Mouse (Mus musculus) heart, adult 2 months (tissue): ENCODE measurements at regions not wholly inside any gene's neighbourhood (a gene's known extent, or its start where the extent isn't known, plus 50 kb on each side); places are given as distances from the start of the nearest gene placed in this dataset.
"Not testable (repeated sequence)": the region's sequence is repeated elsewhere in the genome, so short reads cannot be mapped to it uniquely, and the experiment has no call there.

Experiments
- DNase-seq, 2 experiments: peaks; one replicate each; pipeline ENCODE4 v3.0.0; 2021
- H3K27ac ChIP-seq: fragments of 200-600 bp; 2 replicates; pipeline ENCODE4 v1.8.1; 2022
- H3K27me3 ChIP-seq: fragments of 200-500 bp; 2 replicates; pipeline ENCODE4 v1.6.1; 2012; ENCODE audit warnings: mild to moderate bottlenecking, low read length, inconsistent platforms, mixed read lengths; ENCODE audit not compliant: control insufficient read depth, insufficient read depth
- H3K36me3 ChIP-seq: fragments of 200-500 bp; 2 replicates; pipeline ENCODE4 v1.6.1; 2012; ENCODE audit warnings: low read length, inconsistent platforms; ENCODE audit not compliant: control insufficient read depth, insufficient read depth
- H3K4me1 ChIP-seq: fragments of 200-500 bp; 2 replicates; pipeline ENCODE4 v1.6.1; 2011; ENCODE audit warnings: low read length; ENCODE audit not compliant: control insufficient read depth, insufficient read depth
- H3K4me3 ChIP-seq: fragments of 200-600 bp; 2 replicates; pipeline ENCODE4 v1.8.1; 2022
- H3K79me2 ChIP-seq: fragments of 200-500 bp; replicated peaks from 2 replicates; pipeline ENCODE4 v1.6.1; 2012; ENCODE audit warnings: mild to moderate bottlenecking, inconsistent platforms, low read length, moderate library complexity, mixed read lengths; ENCODE audit not compliant: control insufficient read depth, insufficient read depth
- H3K9ac ChIP-seq: fragments of 200-500 bp; 2 replicates; pipeline ENCODE4 v1.6.1; 2012; ENCODE audit warnings: low read depth, mild to moderate bottlenecking, control low read depth, inconsistent platforms, low read length, mixed read lengths
- CTCF ChIP-seq: fragments of 200-600 bp; IDR thresholded peaks from 2 replicates; pipeline ENCODE4 v1.8.1; 2022; ENCODE audit warnings: antibody characterized with exemption, mild to moderate bottlenecking, moderate library complexity
- EP300 ChIP-seq: fragments of 200-500 bp; IDR thresholded peaks from 2 replicates; pipeline ENCODE4 v1.6.1; 2011; ENCODE audit warnings: low read depth, low read length, control low read depth; ENCODE audit not compliant: insufficient read depth
- POLR2A ChIP-seq: fragments of 200-500 bp; IDR thresholded peaks from 2 replicates; pipeline ENCODE4 v1.6.1; 2011; ENCODE audit warnings: mild to moderate bottlenecking, low read depth, low read length, control low read depth; ENCODE audit not compliant: insufficient read depth
- WGBS: fragments of 180-500 bp; shearing (Covaris S2); methylation state at CpG from one replicate; pipeline ENCODE4 v1.1.7; 2018; 5-methylcytosine and 5-hydroxymethylcytosine counted together
- intact Hi-C: fragments of 180-260 bp; cut with DNase I; formaldehyde crosslinking; loops from one replicate; pipeline ENCODE4 v1.15.1; 2025

DNA sequence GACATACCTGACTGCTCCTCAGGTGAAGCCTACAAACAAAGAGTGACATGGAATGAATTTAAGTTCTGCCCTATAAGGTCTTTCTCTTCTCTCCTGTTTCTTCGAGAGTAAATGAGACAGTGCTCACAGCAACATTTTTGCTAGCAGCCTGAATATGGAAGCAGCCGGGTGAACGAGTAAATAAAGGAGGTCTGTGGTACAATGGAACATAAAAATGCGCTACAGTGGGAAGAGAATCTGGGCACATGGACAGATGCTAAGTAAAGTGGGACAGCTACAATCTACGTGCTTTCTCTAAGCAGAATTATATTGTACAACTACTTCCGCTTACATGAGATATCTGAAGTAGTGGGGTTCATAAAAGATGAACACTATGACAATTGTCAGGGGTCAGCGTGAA lies 225.2 kb downstream of the Utp18 start:
- no peak for TF ChIP-seq POLR2A
- no peak for TF ChIP-seq CTCF
- TF ChIP-seq EP300 = no peak
- Histone ChIP-seq H3K36me3 (no peaks in the 10 kb centered on the region), H3K27ac (no peak overlapping the region), H3K4me3 (no peak overlapping the region), H3K9ac (no peak overlapping the region), H3K4me1 (no peaks in the 10 kb centered on the region), H3K79me2 (no peaks in the 10 kb centered on the region), H3K27me3 (no peaks in the 10 kb centered on the region)
- WGBS = 88% methylated on average over 7 of the region's 7 CpGs
- intact Hi-C loops = no loop called here
- no peak for DNase-seq

DNA sequence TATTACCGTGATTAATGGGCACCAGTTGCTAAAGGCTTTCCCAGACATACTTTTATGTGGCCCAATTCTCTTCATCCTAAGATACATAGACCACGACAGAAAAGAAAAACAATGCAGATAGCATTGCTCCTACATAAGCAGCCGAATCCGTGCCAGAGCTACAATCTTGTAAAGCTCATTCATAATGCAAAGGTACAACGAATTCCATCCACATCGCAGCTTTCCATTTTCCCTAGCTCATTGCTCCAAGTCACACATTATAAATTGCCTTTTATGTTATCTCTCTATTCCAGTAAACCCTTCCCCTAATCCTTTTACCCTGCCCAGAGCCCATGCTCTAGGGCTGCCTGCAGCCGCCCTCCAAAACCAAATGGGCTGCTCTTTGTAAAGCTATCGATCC lies 226.8 kb downstream of the Utp18 start:
- H3K79me2 ChIP-seq = no peaks in the 10 kb centered on the region

DNA sequence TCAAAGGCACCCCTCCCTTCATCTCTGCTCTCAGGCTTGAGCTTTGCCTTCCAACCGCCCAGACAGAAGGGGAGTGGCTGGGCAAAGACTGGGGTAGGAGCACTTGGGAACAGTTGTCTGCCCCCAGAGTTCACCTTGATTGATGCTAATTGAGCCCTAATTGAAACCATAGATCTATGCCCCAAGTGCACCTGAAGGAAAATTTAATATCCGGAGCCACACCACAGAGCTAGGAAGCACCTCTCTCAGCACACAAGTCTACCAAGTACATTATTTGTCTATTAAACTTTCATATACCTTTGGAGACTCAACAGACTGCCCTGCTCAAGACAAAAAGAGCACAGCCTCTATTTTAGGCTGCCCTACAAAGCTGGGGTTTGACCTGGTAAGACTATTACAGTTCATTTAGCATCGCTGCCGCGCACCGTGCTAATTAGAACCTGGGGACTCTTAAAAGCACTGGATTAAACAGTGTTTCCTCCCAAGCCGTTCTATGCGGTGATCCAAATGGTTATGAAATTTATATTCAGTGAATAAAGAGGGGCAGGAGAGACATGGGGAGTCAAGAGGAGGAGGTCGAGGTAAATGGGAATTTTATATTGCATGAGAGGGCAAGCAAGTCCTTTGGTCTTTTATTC lies 229.8 kb downstream of the Utp18 start:
- TF ChIP-seq EP300 (no peak), CTCF (no peak), POLR2A (no peak)
- Histone ChIP-seq H3K27ac (no peak overlapping the region), H3K79me2 (no peaks in the 10 kb centered on the region), H3K4me1 (no peaks in the 10 kb centered on the region), H3K36me3 (no peaks in the 10 kb centered on the region), H3K27me3 (no peaks in the 10 kb centered on the region), H3K4me3 (no peak overlapping the region), H3K9ac (no peak overlapping the region)
- DNase-seq = no peak
- WGBS = 89% methylated on average over 9 of the region's 9 CpGs
- intact Hi-C loops = no loop called here

More for the DNA sequence above, 226.8 kb downstream of the Utp18 start:
- no peak overlapping the region for H3K9ac ChIP-seq
- H3K4me1 ChIP-seq = no peaks in the 10 kb centered on the region
- no peaks in the 10 kb centered on the region for H3K27me3 ChIP-seq
- DNase-seq = no peak
- intact Hi-C loops = no loop called here
- H3K4me3 ChIP-seq = no peak overlapping the region
- WGBS = 79% methylated on average over 8 of the region's 8 CpGs
- no peak overlapping the region for H3K27ac ChIP-seq
- H3K36me3 ChIP-seq = no peaks in the 10 kb centered on the region
- no peak for TF ChIP-seq CTCF
- no peak for TF ChIP-seq EP300
- TF ChIP-seq POLR2A = no peak

DNA sequence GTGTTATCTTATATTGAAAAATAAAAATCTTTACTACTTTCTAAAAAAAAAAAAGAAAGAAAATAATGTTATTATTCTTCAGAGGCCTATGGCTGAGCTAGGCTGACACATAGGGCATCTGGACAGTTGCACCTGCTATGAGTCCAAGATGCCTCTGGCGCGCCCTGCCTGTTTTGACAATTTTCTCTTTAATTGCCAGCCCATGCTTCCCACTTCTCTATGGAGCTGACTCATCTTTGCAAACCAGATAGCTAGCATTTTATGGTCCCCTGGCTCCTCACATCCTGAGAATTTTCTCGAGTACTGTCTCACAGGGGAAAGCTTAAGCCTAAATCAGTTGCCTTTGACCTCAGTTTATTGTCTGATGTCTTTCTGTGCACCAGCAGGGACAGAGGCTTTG lies 232.2 kb downstream of the Utp18 start:
- DNase-seq = no peak
- WGBS = 77% methylated on average over 3 of the region's 3 CpGs
- no peak for TF ChIP-seq POLR2A
- no peak for TF ChIP-seq EP300
- TF ChIP-seq CTCF = no peak
- H3K9ac ChIP-seq = no peak overlapping the region
- H3K27me3 ChIP-seq = no peaks in the 10 kb centered on the region
- H3K27ac ChIP-seq = no peak overlapping the region
- no peaks in the 10 kb centered on the region for H3K4me1 ChIP-seq
- H3K79me2 ChIP-seq = no peaks in the 10 kb centered on the region
- intact Hi-C loops = no loop called here
- H3K36me3 ChIP-seq = no peaks in the 10 kb centered on the region
- H3K4me3 ChIP-seq = no peak overlapping the region

DNA sequence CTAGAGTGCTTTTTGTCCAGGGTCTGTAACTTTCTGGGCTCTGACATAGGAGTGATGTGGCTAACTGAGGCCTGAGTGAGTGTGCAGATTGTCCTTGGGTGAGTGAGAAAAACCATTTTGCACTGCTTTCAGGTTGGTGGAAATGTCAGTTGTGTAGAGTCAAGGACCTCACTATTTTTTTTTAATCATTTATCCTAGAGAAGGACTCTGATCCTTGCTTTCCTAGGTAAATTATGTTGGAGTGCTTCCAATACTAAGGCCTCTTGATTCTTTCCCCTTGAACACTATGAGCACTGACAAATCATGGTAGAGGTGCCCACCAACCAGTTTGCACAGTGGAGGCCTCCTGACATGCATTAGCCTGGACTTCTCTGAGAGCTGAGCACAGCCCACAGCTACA lies 233.6 kb downstream of the Utp18 start:
- H3K9ac ChIP-seq, H3K36me3 ChIP-seq, H3K4me1 ChIP-seq, DNase-seq, H3K79me2 ChIP-seq, intact Hi-C loops, H3K27me3 ChIP-seq, H3K4me3 ChIP-seq, H3K27ac ChIP-seq: not testable (repeated sequence)
